Mouse (Mus musculus) layer of hippocampus, adult 11-12 months (tissue): ENCODE results near the gene Syvn1.
A peak's percentile ranks its signal among the peaks of the same experiment; 100 is the strongest.

Experiments
- DNase-seq: peaks from one replicate; pipeline ENCODE4 v3.0.0; 2022; ENCODE audit warnings: low spot score

Syvn1 gene

GRCm38 (mm10) chr19:6046294-6047153 is at the start of gene Syvn1:
Syvn1 (plus strand) TSS chr19:6046576.
- peak; percentile 91 for DNase-seq

DNA sequence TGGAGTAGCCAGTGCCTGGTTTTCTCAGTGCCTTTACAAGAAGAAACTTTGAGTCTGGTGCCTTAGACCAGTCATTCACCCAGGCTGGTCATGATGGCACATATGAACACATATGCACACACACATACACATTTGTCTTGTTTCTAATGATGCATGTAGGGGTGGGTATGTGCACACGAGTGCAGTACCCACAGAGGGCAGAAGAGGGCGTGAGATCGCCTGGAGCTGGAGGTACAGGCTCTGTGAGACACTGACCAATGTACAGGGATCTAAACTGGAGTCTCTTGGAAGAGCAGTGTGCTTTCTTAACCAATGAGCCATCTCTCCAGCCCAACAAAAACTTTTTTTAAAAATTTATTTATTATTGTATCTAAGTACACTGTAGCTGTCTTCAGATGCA is 48.2 kb upstream of the Syvn1 start:
- no peak for DNase-seq

DNA sequence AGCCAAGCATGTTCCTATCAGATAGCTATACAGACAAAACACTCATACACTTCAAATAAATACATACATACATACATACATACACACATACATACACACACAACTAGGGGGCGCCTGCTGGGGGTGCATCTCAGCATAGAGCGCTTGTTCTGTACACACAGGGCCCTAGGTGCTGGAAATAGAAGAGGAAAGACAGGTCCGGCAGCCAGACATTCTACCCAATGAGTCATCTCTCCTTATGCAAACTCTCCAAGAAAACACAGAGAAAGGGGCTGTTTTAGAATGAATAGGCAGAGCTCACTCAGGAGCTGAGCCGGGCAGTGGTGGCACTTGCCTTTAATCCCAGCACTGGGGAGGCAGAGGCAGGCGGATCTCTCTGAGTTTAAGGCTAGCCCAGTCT is 46.4 kb upstream of the Syvn1 start:
- no peak for DNase-seq

DNA sequence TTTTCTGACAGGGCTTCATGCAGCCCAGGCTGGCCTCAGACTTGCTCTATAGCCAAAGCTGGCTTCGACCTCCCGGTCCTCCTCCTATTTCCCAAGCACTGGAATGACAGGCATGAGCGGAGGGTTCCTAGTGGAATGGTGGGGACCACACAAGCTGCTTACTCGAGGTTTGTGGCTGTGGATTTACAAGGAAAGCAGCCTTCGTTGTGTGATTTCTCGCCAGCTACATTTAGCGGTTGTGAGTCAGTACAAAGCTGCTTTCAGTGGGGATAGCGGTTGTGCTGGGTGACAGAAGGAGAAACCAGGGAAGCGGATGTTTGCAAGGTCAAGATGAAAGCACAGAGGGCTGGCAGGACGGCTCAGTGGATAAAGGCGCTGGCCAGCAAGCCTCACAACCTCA is 40.8 kb upstream of the Syvn1 start:
- no peak for DNase-seq

DNA sequence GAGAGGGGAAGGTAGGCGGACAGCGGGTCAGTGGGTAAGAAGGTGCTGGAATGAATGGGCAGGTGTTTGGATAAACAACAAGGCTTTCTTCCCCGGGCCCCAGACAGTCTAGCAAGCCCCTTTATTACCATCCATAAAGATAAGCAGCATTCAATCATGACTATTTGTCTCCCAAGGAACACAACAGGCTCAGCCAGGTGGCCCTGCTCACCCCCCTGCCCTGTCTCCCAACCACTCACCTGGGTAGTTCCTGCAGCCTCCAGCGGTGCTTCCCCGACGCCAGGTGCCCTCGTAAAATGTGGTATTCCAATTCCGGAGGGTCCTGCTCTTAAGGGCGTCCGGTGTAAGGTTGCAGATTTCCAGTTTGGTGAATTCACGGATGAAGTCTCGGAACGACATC is 39.4 kb upstream of the Syvn1 start:
- no peak for DNase-seq

- no peak for DNase-seq
Observed at GRCm38 (mm10) chr19:6009137-6009536, 37.2 kb upstream of the Syvn1 start.

DNA sequence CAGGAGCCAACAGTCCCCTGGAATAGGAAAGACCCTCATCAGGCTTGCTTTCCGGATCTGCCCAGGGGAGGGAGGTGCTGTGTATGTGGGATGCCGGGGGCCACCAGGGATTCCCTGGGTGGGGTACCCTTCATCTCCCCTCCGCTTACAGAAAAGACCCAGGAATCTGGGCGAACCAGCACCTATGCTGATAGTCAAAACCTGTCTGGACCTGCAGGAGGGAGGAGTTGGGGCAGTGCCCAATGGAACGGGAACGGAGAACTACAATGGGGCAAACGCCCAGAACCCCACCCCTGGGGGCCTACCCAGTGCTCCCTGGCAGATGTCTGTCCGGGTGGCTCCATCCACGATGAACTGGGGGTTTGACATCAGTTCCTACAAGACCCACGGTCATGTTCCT is 32.7 kb upstream of the Syvn1 start:
- no peak for DNase-seq

DNA sequence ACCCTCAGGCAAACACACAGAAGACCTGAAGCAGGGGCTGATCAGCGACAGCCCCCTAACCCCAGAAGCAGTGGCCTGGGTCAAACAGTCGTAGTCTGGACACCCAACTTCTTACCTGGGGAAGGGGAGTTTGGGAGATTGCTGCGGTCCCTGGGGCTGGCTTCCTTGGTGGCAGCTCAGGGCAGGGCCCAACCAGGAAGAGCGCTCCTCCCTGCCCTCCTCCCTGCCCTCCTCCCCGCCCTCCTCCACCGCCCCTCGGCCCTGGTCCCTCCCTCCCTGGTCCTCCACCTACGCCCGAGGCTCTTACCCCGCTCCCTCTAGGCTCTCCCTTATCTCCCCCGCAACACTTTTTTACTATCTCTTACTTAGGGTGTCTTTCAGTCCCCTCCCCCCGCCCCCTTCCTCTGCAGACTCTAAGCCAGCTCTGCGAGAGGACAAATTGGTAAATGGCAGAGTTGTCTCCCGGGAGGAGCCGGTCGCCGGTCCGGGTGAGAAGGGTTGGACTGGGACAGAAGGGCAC is 31.3 kb upstream of the Syvn1 start:
- DNase-seq: no peak

DNA sequence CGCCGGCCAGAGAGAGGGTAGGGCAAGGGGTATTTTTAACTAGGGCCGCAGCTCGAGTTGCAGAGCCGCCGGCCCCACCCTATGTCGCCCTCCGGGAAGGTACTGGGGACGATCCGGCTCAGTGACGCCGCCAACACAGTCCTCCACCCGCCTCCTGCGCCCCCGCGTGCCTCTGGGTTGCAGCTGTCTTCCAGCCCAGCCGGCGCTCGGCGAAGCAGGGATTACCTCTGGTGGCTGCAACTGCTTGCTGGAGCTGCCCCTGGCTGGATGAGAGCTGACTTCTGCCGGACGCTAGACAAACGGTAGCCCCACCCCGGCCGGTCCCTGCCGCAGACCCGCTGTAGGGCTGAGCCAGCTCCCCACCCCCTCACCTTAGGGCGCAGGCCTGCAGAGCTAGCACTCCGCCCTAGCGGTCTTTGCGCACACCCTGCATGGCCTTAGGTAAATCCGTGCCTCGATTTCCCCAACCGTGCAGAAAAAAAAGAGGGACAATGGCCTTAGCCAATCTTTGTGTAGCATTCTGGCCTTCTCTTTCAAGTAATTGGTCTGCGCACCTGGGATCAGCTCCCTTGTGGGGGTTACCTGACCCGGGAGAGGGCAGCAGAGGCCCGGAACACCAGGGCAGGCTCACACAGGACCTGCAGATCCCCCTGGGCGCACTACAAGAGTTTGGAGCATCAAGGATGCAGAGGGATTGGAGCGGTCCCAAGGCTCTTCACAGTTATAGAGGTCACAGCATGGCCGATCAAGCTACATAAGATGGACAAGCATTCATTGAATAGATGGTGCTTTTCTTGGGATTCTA is 30.7 kb upstream of the Syvn1 start, which contains the start of gene Capn1:
Gene Capn1, minus strand, starts transcription at position 387 of the 805 bp plus-strand sequence.
- DNase-seq: peak; percentile 69

GRCm38 (mm10) chr19:6016532-6016931 is 29.8 kb upstream of the Syvn1 start:
- DNase-seq: no peak

DNA sequence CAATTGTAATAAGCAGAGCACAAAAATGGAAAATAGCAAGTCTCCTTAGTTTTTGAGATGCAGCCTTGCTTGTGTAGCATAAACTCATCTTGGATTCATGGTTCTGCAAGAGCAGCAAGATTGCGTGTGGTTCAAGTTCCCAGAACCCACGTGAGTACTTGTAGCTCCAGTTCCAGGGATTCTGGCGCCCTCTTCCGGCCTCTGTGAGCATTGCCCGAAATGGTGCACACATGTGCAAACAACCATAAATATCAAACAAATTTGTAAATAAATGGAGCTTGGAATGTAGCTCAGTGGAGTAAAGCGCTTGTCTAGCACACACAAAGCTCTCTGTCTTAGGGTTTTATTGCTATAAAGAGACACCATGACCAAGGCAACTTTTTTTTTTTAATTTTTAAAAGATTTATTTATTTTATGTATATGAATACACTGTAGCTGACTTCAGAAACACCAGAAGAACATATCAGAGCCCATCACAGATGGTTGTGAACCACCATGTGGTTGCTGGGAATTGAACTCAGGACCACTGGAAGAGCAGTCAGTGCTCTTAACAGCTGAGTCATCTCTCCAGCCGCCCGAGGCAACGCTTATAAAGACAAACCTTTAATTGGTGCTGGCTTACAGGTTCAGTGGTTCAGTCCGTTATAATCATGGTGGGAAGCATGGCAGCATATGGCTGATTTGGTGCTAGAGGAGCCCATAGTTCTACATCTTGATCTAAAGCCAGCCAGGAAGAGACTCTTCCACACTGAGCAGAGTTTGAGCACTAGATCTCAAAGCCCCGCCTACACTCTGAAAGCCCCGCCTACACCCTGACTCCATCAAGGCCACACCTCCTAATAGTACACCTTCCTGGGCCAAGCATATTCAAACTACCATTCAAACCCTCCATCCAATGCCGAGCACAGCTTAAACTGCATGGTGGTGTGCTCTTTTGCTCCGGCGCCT is 28.0 kb upstream of the Syvn1 start:
- DNase-seq: peak; percentile 90

DNA sequence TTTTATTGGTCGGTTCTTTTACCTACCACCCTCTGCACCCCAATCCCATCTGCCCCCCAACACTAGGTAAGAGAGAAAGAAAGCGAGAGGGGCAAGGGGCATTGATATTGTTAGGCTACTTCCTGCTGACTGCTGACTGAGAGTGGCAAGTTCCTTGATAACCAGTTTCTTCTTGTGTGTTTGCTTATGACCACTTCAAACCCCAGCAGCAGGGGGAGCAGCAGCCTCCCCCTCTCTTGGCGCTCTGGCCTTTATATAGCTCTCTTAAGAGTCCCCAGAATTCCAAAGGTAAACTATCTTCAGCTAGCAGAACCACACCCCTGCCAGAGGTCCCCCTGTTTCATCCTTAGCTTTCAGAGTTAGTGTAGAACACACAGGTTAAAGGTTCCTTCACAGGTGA is 26.1 kb upstream of the Syvn1 start:
- DNase-seq: no peak

GRCm38 (mm10) chr19:6023059-6023458 is 23.3 kb upstream of the Syvn1 start:
- no peak for DNase-seq

- DNase-seq: no peak
Observed at GRCm38 (mm10) chr19:6023930-6024329, 22.4 kb upstream of the Syvn1 start.

GRCm38 (mm10) chr19:6028991-6029390 is 17.4 kb upstream of the Syvn1 start:
- DNase-seq: no peak

- no peak for DNase-seq
Observed at GRCm38 (mm10) chr19:6029426-6029825, 16.9 kb upstream of the Syvn1 start.

GRCm38 (mm10) chr19:6030520-6031280 is 15.7 kb upstream of the Syvn1 start:
- DNase-seq: no peak

DNA sequence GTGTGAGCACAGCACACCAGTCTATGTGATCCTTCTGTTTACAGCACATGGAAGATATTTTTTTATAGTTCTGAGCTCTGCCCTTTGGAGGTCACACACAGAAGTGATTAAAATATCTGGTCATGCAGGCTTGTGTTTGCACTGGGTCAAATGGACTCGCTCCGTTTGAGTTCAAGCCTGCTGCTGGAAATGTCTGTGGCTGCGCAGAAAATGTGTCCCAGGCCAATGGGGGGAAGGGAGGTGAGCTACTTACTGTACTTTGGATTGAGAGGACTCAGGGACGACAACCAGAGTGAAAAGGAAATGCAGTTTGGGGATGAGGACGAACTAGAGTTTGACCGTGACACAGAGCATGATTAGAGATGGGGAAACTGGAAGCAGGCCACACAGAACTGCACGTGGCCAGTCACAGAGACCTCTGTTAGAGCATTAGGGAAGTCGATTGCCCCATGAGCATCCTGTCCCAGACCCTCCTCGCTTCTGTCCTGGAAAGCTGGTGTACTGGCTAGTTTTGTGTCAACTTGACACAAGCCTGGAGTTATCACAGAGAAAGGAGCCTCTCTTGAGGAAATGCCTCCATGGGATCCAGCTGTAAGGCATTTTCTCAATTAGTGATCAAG is 10.3 kb upstream of the Syvn1 start:
- DNase-seq: no peak

- DNase-seq: no peak
Observed at GRCm38 (mm10) chr19:6037695-6038094, 8.7 kb upstream of the Syvn1 start.

DNA sequence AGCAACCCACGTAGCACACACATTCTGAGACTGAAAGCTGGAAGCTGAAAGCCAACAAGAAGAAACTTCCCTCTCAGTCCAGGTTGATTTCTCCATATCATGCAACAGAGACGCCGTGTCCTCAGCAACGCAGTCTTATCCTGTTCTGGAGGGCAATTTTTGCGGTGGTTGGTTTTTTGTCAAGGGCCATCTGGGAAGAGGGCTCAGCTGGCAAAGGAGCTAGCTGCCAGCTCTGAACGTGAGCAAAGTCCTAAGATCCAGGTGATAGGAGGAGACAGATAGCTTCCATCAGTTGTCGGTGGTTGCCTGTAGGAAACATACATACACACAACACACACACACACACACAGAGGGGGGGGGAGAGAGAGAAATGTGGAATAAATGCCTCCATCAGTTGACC is 8.1 kb upstream of the Syvn1 start:
- DNase-seq: no peak

DNA sequence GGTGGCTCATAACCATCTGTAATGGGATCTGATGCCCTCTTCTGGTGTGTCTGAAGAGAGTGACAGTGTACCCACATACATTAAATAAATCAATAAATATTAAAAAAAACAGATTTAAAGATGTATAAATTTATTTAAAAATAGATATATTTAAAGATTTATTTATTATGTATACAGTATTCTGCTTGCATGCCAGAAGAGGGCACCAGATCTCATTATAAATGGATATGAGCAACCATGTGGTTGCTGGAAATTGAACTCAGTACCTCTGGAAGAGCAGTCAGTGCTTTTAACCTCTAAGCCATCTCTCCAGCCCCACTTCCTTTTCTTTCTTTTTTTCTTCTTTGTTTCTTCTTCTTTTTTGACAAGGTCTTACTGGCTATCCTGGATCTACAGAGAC is 6.4 kb upstream of the Syvn1 start:
- DNase-seq: no peak
